Mouse (Mus musculus) kidney, postnatal 25 days (tissue): ENCODE measurements around the gene Atp1b1.

ENCODE experiments used
- DNase-seq, 2 experiments: peaks; one replicate each; pipeline ENCODE4 v3.0.0; 2021; ENCODE audit warnings: mixed read lengths in 2 of 2

The Atp1b1 gene

GRCm38 (mm10) chr1:164440230-164440629, 17.9 kb downstream of the Atp1b1 start:
- no peak for DNase-seq

DNA sequence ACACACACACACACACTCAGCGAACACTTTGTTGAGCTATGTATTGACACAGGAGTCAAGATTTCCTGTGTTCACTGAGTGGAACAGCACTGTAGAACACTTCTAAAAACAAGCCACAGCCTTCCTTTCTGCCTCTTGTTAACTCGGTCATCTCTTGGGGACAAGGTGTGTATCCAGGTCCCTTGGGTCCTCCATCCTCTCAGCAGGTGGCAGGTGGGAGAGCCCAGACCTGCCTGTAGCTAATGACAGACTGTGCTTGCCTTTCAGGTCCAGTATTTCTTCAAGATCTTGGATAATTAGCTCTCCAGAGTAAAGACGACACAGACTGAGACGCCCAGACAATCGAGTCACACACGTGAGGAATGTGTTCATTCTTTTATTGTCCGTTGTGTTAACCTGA, 21.4 kb downstream of the Atp1b1 start:
- DNase-seq = peak in 1 of 2 experiments; percentile 38

DNA sequence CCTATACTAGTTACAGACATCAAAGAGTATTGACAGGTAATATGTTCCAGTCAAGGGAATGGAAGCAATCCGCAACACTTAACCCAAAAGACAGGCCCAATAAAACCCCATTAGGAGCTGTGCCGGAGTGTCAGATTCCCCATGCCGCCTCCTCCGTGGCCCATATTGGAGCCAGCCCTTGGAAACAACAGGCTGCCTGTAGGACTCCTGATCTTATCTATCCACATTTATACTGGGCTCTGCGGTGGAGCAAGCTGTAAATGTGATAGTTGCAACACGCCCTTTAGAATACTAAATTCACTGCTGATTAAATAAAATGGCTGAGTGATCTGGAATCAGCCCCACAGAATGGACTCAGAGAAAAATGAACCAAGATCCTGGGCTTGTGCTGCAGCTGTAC, 24.1 kb downstream of the Atp1b1 start:
- no peak for DNase-seq

DNA sequence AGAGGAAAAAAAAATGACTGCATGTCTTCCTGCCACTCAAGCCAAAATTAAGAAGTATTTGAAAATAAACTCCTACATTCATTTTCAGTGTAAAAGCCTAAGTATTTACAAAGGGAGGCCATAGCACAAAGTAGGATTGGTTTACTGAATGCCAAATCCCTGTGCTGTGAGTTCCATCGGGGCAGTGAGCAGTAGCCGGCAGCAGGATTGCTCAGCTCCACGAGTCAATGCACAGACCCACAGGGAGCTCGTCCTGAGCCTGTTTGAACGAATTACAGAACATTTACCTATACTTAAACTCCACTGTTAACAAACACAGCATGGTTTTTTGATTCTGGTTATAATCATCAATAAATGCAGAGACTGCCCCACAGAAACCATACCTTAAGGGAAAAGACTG, 25.5 kb downstream of the Atp1b1 start:
- DNase-seq = peak in 1 of 2 experiments; percentile 60

DNA sequence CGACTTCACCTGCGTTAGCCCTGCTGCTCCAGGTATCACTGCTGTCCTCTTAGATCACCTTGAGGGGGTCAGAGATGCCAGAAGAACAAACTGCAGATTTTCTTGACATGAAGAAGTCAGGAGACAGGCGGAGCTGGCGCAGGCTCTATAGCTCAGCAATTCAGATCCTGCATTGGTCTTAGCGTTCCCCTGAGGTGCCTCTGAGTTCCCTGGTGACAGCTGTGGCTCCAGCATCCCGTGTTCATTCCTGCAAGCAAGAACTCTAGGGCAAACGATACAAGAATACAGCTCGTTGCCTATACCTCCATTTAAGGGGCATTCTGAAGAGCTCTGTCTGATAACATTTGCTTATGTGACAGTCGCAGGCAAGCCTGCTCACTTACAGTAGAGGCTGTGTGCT, 29.5 kb downstream of the Atp1b1 start:
- no peak for DNase-seq

DNA sequence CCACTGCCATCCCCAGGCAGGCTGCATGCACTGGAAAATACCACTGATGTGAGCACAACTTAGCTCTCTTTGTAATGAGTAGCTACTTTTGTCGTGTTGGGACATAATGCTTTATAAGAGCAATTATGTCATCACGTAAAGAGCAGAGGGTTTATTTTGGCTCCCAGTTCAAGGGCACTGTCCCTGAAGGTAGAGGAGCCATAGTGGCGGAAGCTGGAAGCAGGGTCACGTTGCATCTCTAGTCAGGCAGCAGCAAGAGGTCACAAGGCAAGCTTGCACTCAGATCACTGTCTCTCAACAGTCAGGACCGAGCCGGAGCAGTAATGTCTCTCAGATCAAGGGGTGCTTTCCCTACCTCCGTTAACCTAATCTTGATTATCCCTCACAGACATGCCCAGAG, 30.4 kb downstream of the Atp1b1 start:
- DNase-seq = no peak

DNA sequence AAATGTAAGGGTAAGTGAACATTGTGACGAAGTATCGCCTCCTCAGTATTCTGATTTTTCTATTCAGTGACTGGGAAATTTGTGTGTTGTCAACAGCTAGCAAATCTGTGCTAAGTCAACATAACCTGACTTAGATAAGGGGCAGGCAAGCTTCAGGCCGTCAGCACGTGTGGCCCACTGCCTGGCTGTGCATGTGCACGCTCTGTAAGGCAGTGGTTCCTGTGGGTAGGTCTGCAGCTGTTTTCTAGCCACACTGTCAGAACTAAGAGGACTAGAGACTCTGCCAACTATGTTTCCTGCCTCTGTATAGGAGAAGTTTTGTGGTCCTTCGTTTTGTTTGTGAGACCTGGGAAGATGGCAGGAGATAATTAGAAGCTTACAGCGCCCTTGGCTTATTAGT, 31.9 kb downstream of the Atp1b1 start:
- no peak for DNase-seq

DNA sequence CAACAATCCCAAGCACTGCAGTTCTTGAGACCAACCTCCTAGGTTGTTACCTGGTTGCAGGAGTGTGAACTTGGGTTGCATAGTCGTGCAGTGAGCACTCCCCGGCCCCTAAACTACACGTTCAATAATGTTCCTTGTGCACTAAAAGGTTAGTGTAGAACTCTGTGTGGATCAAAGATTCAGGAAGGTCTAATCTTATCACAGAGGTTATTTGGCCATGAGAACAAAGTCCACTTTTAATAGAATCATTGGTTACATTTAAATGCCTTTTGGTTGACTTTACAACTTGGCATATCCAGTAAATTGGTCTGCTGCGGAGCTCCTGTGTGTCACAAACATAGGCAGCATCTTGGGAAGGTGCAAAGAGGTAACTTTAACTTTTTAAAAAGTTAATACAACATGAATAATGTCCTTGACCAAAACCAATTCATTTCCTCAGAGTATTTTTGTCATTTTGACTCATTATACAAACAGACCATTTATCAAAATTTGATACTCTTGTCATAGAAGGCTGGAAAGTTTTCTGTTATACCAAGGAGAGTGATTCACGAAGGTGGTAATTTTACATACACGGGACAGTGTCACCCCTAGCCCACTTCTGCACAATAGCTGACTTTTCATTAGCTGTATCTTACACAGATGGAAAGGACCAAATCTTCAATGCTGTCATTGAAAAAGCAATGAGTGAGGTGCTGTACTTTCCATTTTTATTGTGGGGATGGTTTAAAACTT, 37.4 kb downstream of the Atp1b1 start:
- DNase-seq = no peak

DNA sequence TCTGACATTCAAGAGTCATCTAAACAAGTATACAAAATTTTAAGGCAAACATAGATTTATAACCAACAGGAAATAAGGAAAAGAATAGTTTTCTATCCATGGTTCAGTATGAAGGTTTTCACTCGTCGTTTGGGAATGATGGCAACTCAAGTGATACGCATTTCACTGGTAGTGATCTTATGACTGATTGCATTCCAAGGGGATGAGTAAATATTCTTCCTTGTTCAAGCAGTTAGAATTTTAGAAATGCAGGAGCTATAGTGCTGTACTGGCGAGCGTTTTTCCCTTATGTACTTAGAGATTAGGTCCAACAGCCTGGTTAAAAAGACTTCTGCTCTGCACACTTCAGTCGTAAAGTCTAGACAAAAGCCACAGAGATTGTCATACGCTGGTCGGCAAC, 38.8 kb downstream of the Atp1b1 start:
- DNase-seq = no peak

DNA sequence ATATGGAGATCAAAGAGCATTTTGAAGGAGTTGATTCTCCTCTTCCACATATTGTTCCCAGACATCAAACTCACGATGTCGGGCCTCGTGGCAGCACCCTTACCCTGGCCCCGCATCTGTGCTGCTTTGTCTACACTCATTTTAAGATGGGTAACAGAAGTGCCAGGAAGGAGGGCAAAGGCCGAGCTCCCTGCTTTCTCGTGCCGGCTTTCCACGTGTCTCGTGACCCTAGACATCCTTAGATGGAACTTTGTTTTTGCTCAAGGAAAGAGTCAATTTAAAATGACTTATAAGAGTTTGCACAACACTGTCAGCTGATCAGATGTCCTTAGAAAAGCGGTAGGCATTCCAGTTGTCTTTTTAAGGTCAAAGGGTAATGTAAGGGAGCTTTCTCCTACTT, 39.8 kb downstream of the Atp1b1 start:
- DNase-seq = peak; percentile 74 to 87

- DNase-seq = no peak
These were observed 40.6 kb downstream of the Atp1b1 start for GRCm38 (mm10) chr1:164417604-164418003.

DNA sequence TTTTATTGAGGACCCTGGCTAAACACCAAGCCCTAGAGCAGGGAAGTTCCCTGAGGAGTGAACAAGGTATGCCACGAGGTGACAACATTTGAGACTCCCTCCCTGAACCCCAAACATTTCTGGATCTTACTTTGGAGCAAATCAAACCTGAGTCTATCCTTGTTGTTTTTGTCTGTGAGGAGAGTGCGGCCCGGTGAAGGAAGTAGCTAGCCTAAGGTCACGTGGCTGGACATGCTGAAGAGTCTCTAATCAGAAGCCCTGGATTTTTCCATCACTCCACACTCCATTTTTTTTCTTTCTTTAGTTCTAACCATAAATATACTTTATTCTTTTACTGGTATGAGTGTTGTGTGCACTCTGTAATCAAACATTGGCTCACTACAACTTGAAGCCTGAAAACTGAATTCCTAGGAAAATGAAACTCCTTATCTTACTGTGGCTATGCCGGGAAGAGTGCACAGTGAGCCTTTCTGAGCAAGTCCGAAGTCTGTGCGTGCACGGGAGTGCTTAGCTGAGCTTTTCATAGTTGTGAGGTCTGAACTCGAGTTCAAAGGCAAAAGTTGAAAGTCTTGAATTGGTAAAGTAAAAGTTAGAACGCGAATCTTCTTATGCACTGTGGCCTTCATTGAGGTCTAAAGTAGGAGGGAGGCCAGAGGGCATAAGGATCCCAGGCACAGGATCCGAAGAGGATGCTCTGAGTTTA, 41.3 kb downstream of the Atp1b1 start:
- peak; percentile 62 to 81 for DNase-seq

DNA sequence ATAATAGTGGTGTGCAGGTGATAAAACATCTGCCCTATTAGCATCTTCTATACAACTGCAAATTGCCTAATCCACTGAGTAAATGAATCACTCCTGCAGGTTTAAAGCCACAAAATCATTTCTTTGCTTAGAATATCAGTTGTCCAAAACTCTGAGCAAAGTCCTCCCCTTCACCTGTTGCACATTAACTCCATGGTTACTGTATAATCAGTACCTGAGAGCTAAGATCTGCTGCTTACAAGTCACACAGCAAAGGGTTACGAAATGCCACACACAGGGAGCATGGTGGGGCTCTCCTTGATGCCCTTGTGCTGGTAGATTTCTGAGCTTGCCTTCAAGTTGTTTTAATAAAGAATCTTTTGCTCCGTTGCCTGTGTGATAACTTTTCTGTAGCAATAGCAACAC, 42.8 kb downstream of the Atp1b1 start:
- DNase-seq = peak; percentile 69 to 85

GRCm38 (mm10) chr1:164413608-164414007, 44.5 kb downstream of the Atp1b1 start:
- DNase-seq = no peak

DNA sequence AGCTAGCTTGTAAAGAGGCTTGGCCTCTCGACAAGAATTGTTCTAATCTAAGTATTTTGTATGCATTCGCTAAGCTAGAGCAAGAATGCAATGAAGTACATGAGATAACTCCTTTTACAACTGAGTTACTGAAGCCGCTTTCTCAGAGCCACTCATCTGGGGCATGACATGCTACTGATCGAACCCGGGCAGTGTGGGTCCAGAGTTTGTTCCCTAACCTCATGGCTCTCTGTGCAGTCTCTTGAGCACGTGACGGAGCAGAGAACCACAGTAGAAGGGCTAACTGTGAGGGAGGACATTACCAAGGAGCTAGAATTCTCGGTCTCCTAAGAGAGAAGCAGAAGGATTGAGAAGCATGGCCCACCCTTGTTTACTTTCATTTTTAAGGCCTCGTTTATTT, 45.2 kb downstream of the Atp1b1 start:
- DNase-seq = peak in 1 of 2 experiments; percentile 67

- peak; percentile 61 to 79 for DNase-seq
These were observed 46.8 kb downstream of the Atp1b1 start for GRCm38 (mm10) chr1:164411306-164411705.

DNA sequence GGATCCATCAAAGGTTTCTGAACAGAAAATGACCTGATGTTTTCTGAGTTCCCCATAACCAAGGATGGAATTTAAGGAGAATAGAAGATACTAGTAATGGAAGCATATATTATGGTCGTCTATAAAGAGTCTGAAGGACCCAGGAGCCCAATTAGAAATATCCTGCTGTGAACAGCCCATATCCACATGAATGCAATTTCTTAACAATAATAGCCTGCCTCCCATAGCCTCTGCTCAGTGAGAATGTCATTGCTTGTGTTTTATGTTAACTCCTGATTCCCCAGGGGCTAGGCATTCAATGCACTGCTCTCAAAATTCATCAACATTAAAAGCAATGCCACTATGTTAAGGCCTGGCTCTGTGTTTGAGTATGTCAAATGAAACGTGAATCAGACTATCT, 49.5 kb downstream of the Atp1b1 start:
- no peak for DNase-seq

GRCm38 (mm10) chr1:164406506-164406905, 51.6 kb downstream of the Atp1b1 start:
- DNase-seq = peak; percentile 33 to 73

DNA sequence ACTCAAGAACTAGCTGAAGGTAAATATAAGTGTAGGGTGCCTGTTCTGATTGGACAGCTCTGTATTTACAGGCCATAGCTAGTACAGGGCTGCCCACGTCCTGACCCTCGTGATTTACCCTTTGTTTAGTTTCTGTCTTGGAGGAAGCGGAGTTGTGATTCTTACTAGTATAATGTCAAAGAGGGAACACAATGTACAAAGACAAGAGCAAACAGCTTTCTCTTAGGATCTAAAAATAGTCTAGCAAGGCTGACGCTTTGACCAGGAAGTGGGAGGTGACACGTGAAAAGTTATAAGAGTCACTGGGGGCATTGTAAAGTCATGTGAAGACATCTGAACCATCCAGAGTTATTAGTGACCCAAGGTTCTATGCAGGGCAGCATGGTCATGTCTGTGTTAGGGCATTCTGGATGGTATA, 52.8 kb downstream of the Atp1b1 start:
- DNase-seq = no peak

GRCm38 (mm10) chr1:164399578-164399977, 58.6 kb downstream of the Atp1b1 start:
- no peak for DNase-seq

- DNase-seq = no peak
These were observed 60.5 kb downstream of the Atp1b1 start for GRCm38 (mm10) chr1:164397672-164398071.

GRCm38 (mm10) chr1:164395131-164395780, 62.9 kb downstream of the Atp1b1 start:
- no peak for DNase-seq

GRCm38 (mm10) chr1:164392176-164392575, 66.0 kb downstream of the Atp1b1 start:
- no peak for DNase-seq

GRCm38 (mm10) chr1:164389743-164390142, 68.4 kb downstream of the Atp1b1 start:
- no peak for DNase-seq
